Mouse (Mus musculus): ENCODE data around the gene Maml2.

DNA sequence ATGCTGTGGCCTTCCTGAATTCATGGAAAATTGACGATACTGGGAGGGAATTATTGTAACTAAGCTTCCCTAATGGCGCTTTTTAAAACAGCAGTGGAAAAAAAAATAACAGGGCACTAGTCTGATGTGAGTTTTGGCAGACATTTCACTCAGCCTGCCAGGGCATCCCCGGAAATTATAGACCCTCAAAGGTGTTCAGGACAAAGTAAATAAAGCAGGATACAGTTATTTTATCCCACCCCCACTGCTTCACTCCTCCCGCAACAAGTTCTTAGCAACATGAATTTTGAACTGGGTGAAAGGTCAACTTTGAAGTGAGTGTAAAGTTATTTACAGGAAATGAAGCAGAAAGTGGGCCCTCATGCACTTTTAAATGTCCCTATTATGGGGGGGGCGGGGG, 286.2 kb downstream of the Maml2 start:
- TF ChIP-seq CTCF (IDR thresholded peaks at IDR 0.05; ENCODE audit: low read depth) (no peak), EP300 (IDR thresholded peaks at IDR 0.05; ENCODE audit: low read depth) (no peak)
